Mouse (Mus musculus) spleen, adult 18-20 months (tissue): ENCODE measurements around the gene Aldh1a7.
"Not testable (repeated sequence)": the region's sequence is repeated elsewhere in the genome, so short reads cannot be mapped to it uniquely, and the experiment has no call there.

Experiments used
- DNase-seq, 2 experiments: peaks; one replicate each; pipeline ENCODE4 v3.0.0; 2022; ENCODE audit warnings: mixed read lengths in 2 of 2

The Aldh1a7 gene

DNA sequence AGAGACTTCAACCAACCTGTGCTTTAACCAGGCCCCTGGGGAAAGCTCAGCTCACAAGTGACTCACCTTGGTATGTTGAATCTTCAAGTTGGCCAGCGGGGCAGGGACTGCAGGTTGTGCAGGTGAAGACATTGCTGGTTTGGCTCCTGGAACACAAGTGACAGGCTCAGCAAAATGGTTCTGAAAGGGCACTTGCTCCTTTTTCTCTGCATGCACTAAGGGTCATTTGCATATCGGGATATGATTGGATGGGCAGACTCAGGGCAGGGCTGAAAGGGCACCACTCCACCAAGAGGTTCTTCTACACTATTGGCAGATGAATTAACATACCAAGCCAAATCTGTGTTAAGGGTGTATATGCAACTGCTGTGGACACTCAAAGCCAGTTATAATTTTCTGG is at the start of gene Aldh1a7:
Gene Aldh1a7 (minus strand): TSS at position 182 of the 400 bp plus-strand sequence.
- DNase-seq, result no peak

DNA sequence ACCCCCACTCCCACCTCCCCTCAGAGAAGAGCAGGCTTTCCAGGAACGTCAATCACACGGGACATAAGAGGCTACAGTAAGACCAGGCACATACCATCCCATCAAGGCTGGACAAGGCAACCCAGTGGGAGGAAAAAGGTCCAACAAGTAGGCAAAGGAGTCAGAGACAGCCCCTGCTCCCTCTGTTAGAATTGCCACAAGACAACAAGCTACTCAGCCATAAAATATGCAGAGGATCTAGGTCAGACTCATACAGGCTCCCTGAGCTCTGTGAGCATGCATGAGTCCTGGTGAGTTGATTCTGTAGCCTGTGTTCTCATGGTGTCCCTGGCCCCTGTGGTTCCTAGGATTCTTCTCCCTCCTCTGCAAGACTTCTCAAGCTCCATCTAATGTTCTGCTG is 48.3 kb upstream of the Aldh1a7 start:
- no peak for DNase-seq

DNA sequence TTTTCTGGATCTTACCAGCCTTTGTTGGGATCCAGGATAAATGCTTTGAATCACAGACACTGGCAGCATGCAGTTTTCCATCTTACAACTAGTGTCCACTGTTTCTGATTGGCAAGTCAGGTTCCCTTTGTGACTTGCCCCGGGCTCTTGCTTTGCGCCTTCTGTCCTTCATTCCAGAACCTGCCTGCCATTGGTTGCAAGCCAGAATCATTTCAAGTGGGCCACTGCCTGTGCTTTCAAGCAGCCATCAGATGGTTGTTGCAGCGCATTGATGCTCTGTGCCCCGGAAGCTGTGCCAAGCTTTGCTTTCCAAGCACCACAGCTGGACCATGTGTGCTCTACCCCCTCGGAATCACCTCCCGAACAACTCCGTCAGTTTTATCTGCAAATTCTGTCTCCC is 46.6 kb upstream of the Aldh1a7 start:
- no peak for DNase-seq

DNA sequence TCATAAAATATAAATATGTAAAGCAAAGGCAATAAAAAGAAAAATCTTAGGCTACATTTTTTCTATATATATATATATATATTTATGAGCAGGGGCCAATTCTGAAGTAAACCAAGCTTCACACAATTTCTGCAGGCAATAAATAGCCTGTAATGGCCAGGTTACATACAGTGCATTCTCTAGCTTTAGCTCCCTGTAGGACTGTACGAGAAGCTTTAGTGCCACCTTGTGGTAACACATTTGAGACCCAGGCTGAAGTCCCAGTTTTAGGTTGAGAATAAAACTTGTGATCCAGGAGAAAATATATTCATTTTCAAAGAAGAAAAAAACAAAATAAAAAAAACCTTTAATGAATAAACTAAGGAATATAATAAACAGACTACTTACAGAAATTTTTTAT is 36.9 kb upstream of the Aldh1a7 start:
- DNase-seq, result no peak

DNA sequence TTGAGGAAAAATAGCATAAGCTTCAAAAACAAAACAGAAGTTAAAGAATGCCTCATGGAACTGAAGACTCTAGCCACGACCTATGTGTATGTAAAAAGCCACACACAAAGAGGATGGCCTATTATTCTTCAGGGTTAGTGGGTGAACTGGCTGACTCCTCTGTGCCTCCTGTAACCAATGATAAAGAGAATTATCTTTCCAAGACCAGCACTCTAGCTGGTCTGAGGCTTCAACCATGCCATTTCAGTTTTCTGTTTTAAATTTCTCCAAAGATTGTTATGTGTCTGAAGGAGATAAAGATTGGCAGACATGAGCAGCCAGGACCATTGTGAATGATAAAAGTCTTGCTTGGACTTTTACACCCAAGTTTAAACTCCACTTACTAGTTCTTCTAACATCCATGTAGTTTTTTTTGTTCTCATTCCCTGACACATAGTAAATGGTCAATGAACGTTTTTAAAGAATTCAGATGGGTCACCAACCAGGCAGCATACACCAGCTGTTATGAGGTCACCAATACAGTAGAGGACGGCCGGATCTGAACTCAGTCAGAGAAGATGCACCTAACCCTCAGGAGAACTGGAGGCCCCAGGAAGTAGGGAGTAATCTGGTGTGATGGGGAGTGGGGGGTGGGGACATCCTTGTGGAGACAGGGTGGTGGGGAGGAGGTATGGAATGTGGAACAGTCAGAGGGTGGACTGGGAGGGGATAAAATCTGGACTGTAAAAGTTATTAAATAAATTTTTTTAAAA is 34.5 kb upstream of the Aldh1a7 start:
- no peak for DNase-seq

DNA sequence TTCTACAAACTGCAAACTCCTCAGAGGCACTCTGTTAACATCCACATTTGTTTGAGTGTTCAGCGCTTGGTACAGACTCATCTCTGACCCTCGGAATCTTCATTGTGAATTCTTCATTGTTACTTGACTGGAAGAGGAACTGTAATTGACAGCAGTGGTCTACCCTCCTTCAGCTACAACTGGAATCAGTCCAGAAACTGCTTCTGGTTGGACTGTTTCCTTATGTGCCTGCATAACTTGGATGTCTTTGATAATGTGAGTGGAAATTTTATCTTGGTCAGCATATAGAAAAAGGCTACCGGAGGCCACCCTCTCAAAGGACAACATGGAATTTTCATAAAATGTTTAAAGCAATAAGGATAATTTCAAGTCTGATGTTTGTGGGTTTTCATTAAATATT is 33.8 kb upstream of the Aldh1a7 start:
- DNase-seq, result no peak

DNA sequence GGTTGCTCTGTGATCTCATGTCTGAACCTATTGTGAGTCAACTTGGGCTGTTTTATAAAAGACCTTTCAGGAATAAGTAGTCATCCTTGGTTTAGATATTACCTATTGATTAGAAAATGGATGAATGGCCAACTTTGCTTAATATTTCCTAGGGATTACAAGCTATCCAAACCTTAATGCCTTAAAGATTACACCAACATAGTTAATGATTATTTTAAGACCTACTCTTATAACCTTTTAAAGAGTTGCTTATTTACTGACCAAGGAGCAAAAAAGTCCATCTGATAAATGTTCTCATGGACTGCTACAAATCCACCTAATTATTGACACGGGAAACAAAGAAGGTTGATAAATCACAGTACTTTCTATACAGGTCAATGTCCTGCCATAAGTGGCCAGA is 17.3 kb upstream of the Aldh1a7 start:
- DNase-seq, result no peak

DNA sequence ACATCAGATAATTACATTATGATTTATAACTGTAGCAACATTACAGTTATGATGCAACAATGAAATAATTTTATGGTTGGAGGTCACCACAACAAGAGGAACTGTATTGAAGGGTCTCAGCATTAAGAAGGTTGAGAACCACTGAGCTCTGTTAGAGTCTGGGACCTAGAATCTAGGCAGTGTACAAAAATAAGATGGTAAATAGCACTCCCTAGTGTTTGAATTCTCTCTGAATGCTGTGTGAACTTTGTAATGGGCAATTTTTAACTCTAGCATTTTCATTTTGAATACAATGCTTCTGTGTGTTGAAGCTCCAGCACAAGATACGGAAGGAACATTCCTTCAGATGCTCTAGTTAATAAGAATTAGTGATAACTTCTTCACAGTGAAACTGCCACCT is 916 bp upstream of the Aldh1a7 start:
- no peak for DNase-seq

DNA sequence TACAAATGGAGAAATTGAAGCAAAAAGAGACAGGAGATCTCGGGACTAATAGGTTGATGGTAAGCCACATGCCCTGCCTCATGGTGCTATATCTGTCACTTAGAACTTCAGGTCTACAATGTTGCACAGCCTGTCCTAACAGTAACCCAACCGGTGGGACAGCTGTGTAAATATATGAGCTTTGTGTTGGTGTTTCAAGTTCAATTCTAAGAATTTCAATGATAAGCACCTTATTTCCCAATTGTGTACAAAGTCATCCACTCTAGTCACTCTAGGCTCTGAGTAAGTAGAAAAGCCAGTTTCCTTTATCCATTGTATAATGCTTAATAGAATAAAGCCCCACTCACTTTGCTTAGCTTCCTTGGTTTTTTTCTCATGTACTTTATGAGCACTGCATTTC is 4.4 kb downstream of the Aldh1a7 start:
- no peak for DNase-seq

DNA sequence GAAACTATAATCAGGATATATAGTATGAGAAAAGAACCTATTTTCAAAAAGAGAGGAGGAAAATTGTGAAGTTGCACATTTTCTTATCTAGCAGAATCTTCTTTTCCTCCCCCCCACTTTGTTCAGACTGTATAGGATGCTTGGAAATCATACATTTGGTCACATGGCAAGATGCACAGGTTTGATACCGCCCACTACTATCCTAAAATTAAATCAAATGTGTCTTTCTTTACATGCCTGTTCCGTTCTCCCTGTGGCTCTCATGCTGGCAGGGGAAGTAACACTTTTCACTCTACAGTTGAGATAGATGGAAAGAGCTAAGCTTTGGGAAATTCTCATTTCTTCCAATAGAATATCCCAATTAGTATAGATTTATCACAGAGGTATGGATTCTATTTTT is 7.1 kb downstream of the Aldh1a7 start:
- DNase-seq, result no peak

DNA sequence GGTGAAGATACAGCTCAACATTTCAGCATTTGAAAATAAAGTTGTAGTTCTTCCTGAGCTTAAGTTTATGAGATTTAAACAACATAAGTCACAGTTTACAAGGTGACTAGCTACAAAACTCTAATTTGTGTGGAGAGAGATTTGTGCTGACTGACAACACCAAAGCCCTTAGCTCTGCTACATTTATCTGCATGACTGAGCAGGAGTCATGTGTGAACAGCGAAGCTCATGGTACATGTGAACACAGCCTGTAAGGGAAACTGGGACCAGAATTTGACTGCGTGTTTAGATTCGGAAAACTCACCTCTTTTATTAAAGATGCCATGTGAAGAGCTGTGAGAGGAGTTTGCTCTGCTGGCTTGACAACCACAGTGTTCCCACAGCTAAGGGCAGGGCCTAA is 11.7 kb downstream of the Aldh1a7 start:
- no peak for DNase-seq

DNA sequence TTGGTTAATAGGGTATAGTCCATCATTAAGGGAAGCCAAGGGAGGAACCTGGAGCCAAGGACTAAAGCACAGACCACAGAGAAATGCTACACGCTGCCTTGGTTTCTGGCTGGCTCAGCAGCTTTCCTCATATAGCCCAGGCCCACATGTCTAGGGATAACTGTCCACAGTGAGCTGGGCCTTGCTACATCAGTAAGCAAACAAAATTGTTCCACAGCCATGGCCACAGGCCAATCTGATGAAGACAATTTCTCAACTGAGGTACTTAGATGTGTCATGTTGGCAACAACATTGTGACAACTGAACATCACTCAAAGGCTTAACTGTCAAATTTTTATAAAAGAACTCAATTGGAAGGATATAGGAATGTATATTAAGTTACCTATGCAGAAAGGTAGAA is 12.3 kb downstream of the Aldh1a7 start:
- DNase-seq, result no peak

DNA sequence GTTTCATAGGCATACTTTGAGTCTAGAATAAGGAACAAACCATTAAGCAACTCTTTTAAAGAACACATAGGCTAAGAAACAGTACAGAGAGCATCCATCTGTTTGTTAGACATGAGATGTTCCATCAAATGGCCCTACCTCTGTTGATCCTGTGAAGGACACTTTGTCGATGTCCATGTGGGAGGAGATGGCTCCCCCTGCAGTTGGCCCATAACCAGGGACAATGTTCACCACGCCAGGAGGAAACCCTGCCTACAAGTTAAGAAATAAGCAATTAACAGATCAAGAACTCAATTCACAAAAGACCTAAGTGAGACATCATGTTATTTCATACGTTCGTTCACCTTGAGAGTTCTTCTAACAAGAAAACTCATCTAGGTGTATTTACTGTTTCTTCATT is 12.8 kb downstream of the Aldh1a7 start:
- DNase-seq, result no peak

DNA sequence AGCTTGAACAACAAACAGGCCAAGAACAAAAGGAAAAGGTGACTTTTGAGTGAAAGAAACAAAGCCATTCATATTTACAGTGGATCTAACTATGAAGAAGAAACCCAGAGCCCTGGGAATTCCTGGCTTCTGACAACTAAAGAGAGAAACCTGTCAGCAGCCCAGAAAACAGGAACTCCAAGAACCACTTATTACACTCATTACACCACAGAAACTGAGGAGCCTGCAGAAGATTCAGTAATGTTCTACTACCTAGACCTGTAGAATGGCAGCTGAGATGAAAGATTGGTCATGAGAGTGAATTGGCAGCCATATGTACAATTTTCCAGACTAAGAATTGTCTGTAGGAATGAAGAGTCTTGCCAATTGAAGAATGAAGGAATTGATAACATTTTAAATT is 20.2 kb downstream of the Aldh1a7 start:
- DNase-seq, result no peak

DNA sequence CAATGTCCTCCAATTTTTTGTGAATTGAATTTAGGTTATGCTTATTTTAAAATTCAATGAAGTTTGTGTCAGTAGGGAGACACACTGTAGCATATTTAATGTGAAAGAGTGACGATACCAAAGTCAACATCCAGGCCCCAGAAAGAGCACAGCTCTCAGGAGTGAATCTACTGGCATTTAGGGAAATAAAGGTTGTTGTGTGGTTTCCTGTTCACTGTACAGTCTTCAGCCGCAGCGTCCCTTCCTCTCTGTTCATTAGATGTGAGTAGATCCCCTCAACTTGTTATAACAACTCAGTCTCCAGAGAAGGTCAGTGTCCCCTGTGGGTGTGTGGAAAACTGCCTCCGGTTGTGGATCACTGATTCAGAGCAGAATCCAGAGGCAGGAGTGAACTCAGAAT is 20.6 kb downstream of the Aldh1a7 start:
- DNase-seq, result no peak

DNA sequence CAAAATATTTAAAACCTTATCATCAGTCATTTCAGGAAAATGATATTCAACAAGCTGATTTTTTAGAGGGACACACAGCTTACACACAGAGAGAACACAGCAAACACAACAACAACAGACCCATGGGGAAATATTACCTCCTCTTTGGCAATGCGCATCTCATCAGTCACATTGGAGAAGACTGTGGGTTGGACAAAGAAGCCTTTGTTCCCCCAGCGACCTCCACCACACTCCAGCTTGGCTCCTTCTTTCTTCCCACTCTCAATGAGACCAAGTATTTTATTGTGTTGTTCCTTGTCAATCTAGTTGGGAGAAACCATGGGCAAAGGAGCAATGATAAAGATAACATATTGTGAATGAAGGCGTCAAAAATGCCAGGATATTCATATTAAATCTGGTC is 25.3 kb downstream of the Aldh1a7 start:
- DNase-seq, result no peak

DNA sequence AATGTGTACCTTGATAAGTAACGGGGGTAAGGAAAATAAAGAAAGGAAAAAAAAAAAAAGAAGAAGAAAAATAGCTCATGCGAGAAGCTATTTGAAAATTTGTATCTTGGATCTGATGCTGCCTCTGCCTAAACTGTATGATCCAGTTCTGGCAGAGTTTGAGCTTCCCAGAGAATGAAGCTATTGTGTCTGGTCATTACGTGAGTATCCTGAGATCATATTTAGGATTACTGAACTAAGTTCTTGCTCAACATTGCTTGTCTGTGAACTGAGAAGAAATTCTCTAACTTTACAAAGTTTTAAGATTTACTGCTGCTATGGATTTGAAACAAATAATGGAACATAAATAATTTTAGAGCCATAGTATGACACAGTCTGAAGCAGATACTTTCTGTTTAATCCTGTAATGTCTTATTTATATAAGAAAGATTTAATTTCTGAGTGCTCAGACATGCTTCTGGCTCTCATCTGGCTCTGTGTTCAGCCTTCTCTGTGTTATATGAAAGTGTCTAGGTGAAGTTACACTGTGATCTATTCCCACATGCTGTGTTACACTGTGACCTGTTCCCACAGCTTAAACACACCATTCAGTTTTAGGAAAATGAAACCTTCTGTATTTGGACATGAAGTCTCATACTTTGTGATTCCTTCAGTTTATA is 49.5 kb downstream of the Aldh1a7 start:
- DNase-seq, result no peak

DNA sequence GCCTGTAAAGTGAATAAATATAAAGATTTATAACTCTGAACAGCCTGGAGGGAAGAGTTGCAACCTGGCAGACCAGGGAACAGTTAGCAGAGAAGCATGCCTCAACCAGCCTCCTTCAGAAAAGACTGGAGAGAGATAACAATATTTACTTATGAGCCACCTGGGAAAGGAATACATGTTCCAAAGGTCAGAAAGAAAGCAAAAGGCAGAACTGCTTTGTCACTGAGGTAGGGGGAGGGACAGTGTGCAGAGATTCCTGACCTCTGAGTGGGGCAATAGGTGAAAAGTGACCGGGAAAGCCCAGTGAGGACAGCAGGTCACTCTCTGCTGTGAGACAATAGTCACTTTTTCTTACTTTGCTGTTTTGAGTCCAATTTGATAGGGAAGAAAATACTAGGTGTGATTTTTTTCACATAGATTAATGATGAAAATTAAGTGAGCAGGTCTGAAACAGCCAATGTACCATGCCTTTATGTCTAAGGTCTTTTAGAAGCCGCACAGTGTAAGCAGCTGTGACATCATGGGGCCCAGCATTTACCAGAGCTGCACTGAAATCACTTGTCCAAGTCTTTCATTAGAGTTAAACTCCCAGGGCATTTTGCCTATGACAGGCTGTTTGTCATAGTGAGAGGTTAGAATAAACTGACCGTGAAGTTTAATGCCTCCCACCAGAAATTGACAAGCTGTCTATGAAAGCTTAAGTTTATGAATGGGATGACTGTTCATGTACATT is 73.1 kb downstream of the Aldh1a7 start:
- DNase-seq, result no peak

DNA sequence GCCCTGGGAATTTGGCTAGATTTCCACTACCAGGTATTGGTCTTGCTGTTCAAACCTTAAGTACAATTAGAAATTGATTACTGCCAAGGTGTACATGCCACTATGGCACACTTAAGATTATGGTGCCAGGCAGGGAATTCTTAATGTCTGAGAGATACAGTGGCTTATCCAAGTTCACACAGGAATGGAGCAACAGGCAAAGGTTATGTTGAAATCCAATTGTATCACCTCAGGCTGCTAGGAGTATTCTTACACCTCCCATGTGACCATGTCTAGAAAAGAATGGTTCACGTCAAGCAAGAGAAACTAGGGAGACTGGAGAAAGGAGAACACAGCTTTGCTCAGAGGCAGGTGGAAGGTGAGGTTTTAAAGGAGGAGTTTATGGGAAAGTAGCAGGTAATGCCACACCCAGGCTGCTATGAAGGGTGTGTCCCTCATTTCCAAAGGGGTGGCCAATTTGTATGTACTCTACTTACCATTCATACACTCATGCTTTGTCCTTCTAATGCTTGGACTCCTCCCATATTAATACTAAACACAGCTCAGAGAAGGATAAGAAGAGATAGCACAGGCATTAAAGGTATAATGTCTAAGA is 74.2 kb downstream of the Aldh1a7 start:
- no peak for DNase-seq

DNA sequence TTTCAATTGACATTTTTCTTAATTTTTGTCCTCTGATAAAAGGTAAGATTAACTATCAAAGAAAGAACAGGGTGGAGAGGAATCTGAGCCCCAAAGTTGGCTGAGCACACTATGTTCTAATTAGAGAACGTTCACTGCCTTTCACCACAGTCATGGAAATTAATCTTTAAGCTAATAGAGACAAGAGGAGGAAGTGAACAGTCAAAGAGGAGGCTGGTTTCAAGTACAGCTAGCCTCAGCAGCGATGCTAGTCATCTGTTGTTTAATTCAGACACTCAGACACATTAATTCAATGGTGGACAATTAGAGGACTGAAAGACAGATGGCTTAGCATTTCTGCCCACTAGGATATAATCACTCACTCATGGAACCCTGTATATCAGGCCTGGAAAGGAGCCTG is 77.4 kb downstream of the Aldh1a7 start:
- no peak for DNase-seq

DNA sequence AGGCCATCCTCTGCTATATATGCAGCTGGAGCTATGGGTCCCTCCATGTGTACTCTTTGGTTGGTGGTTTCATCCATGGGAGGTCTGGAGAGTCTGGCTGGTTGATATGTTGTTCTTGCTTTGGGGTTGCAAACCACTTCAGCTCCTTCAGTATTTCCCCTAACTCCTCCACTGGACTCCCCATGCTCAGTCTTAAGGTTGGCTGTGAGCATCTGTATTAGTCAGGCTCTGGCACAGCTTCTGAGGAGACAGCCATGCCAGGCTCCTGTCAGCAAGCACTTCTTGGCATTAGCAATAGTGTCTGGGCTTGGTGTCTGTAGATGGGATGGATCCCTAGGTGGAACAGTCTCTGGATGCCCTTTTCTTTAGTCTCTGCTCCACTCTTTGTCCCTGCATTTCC is 79.9 kb downstream of the Aldh1a7 start:
- not testable (repeated sequence) for DNase-seq

DNA sequence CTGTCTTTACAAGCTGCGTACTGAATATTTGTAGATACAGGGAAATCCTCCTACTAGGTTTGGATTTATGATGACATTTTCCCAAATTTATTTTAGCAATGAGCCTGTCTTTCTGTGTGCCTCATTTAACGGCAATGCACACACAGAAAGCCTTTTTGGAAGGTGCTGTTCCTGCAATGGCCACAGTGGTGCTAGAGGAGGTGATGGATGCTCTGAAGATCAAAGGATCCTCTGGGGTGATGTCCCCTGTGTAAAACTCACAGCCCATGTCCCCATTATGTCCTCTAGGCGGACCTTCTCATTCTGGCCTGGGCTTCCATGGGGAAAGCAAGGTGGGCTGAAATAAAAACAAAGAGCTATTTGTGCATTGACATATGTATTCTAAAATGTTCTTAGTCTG is 83.0 kb downstream of the Aldh1a7 start:
- DNase-seq, result no peak
